Mouse (Mus musculus) erythroblast, embryonic 14.5 days (primary cell): ENCODE data around the gene Kl.

Experiments used
- GATA1 ChIP-seq: IDR thresholded peaks from 2 replicates; pipeline ENCODE4 v1.6.1; 2012; ENCODE audit warnings: low read length, inconsistent platforms, mixed read lengths
- TAL1 ChIP-seq: IDR thresholded peaks from 3 replicates; pipeline ENCODE4 v1.6.1; 2012; ENCODE audit warnings: low read length, inconsistent platforms, mixed read lengths

DNA sequence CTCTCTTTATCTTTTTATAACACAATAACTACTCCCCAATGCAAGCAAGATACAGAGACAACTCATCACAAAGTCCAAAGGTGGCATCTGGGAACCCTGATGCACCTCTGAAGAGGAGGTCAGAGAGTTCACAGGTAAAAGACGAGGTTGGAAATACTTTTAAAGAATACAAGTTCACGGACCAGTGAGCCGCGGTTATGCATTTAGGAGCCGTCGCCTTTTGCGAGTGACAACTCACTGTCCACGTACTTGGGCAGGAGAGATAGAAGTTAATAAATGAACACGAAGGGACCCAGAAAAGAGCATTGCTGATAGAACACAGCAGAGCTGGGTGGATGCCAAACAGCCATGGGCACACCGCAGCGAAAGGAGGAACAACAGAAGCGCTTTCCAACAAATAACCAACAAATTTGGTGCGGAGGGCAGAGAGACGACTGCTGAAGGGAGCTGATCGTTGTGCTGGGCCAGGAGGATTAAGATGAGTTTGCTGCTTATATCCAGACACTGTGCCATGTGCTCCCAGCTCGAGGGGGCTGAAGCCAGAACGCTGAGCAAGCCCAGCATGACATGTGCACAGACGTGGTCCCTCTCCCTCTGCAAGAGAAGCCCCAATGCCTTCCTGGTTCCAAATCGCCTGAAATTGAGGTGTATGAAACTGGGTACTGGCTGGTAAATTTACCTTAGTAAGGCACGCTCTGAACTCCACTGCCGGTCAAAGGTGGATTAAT lies 35.1 kb upstream of the Kl start:
- no peak for TF ChIP-seq TAL1
- TF ChIP-seq GATA1: no peak
